Mouse (Mus musculus): ENCODE measurements around the gene Olfr1163. TPM values are rescaled to one million over a fixed set of nuclear protein-coding genes. Genes with fewer than 3 reads are reported as not detected.
"Not testable (repeated sequence)": the region's sequence is repeated elsewhere in the genome, so short reads cannot be mapped to it uniquely, and the experiment has no call there.

Gene Olfr1163
- not detected in 2 replicates for polyA plus RNA-seq (2015; fragmentation: Nextera tagmentation; extraction: Ambion mirVana)

- H3K4me3 ChIP-seq, result no peak within 1 kb of the TSS
- no peak for ATAC-seq
- H3K9me3 ChIP-seq (replicated peaks), result no peaks in the 10 kb centered on the region
- H3K9ac ChIP-seq, result no peak within 1 kb of the TSS
- H3K27ac ChIP-seq, result no peak within 1 kb of the TSS
- no peaks in the 10 kb centered on the region for H3K27me3 ChIP-seq
- H3K4me1 ChIP-seq, result no peaks in the 10 kb centered on the region
- no peaks in the 10 kb centered on the region for H3K36me3 ChIP-seq (ENCODE audit: poor library complexity, severe bottlenecking)
- H3K4me2 ChIP-seq, result no peak within 1 kb of the TSS
Observed at GRCm38 (mm10) chr2:88071730-88072129, at the start of gene Olfr1163. Olfr1163 (minus strand) TSS chr2:88071830.

DNA sequence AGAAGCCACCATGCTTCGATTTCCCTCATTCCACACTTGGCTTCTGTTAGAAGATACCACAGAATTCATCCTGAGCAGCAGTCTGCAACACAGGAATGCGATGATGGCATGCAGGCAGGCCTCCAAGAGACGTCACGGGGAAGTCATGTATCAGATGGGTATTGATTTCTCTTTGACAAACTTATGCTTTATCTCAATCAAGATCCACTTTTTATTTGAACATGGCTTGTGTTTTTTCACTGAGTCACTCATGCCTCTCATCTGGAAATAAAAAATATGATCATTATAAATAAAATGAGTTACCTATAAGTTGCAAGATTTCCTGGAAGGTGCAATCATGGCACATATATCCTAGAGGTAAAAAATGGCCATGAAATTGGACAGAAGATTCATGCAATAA is 22.2 kb upstream of the Olfr1163 start, which contains the start of gene Olfr1164:
Gene Olfr1164, minus strand, starts transcription at position 101 of the 400 bp plus-strand sequence.
- Histone ChIP-seq H3K4me2 (no peak within 1 kb of the TSS), H3K36me3 (ENCODE audit: poor library complexity, severe bottlenecking) (no peaks in the 10 kb centered on the region), H3K4me3 (no peak within 1 kb of the TSS), H3K4me1 (no peaks in the 10 kb centered on the region), H3K9ac (no peak within 1 kb of the TSS), H3K9me3 (replicated peaks) (no peaks in the 10 kb centered on the region), H3K27ac (no peak within 1 kb of the TSS), H3K27me3 (no peaks in the 10 kb centered on the region)
- WGBS, result 83% methylated on average over 4 of the region's 4 CpGs
- ATAC-seq, result no peak

DNA sequence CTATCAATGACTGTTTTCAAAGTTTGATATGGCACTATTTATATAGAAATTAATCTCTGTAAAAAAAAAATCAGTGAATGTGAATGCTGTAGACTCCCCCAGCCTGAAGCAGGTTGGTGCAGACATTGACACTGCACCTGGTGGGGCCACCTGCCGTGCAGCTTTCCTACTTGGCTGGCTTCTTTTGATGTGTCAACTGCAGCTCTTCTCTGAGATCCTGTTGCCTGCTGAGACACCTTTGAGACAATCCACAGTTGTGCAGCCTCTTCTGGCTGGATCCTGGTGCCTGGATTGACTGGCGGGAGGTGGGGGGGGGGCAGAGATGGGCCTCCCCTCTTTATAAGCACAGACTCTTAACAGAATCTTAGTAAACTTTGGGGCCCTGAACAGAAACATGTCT is 8.0 kb downstream of the Olfr1163 start:
- H3K4me3 ChIP-seq, result no peak overlapping the region
- 80% methylated on average over 2 of the region's 2 CpGs for WGBS

DNA sequence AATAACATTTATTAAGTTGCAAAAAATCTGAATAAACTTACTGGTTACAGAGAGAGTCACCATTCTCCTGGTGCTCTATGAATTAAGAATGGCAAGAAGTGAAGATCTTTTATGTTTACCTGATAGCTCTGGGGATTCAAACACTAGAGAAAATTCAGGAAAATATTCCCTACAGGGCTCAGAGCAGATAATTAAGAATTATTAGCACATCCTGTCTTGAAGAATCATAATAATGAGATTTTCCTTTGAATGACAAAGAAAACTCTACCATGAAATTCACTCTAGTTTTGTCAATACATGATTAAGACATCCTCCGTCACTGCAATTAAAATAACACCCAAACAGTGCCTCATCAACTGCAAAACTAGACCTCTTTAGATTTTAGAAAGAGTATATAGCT is 20.6 kb downstream of the Olfr1163 start, which contains the start of gene Olfr1162:
Gene Olfr1162, minus strand, starts transcription at position 101 of the 400 bp plus-strand sequence.
- no peak within 1 kb of the TSS for H3K4me3 ChIP-seq
- H3K9ac ChIP-seq, result no peak within 1 kb of the TSS
- ATAC-seq, result no peak
- H3K9me3 ChIP-seq (replicated peaks), result no peaks in the 10 kb centered on the region
- no peaks in the 10 kb centered on the region for H3K36me3 ChIP-seq (ENCODE audit: poor library complexity, severe bottlenecking)
- H3K27ac ChIP-seq, result no peak within 1 kb of the TSS
- H3K4me1 ChIP-seq, result no peaks in the 10 kb centered on the region
- WGBS, result 80% methylated on average over 1 of the region's 1 CpGs
- no peak within 1 kb of the TSS for H3K4me2 ChIP-seq
- no peaks in the 10 kb centered on the region for H3K27me3 ChIP-seq

More for the DNA sequence above, 8.0 kb downstream of the Olfr1163 start:
- Histone ChIP-seq H3K4me1 (no peaks in the 10 kb centered on the region), H3K9ac (no peak overlapping the region), H3K36me3 (ENCODE audit: poor library complexity, severe bottlenecking) (no peaks in the 10 kb centered on the region), H3K4me2 (no peak overlapping the region), H3K27me3 (no peaks in the 10 kb centered on the region), H3K9me3 (replicated peaks) (no peaks in the 10 kb centered on the region), H3K27ac (no peak overlapping the region)
- ATAC-seq, result no peak

DNA sequence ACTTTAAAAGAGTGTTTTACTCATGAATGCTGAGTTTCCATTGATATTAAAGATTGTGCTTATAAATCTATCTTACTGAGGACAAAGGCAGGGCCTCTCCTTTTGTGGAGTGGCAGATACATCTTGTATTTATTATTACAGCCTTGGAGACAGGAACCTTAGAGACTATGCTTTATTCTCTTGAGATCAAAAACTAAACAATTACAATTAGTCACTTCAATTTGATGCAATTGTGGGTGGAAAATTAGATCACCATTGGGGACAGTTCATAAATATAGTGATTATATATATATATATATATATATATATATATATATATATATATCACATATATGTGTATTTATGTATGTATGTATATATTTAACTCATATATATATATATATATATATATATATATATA is 34.0 kb downstream of the Olfr1163 start, which contains the start of gene Olfr73:
Gene Olfr73, minus strand, starts transcription at position 101 of the 400 bp plus-strand sequence.
- Histone ChIP-seq H3K9me3 (replicated peaks) (no peaks in the 10 kb centered on the region), H3K9ac (no peak within 1 kb of the TSS), H3K27ac (no peak within 1 kb of the TSS), H3K36me3 (ENCODE audit: poor library complexity, severe bottlenecking) (no peaks in the 10 kb centered on the region), H3K27me3 (no peaks in the 10 kb centered on the region), H3K4me1 (no peaks in the 10 kb centered on the region), H3K4me2 (no peak within 1 kb of the TSS), H3K4me3 (no peak within 1 kb of the TSS)
- no peak for ATAC-seq

- not testable (repeated sequence) for H3K27ac ChIP-seq; H3K4me1 ChIP-seq; H3K4me3 ChIP-seq; H3K27me3 ChIP-seq; H3K9me3 ChIP-seq (replicated peaks); H3K36me3 ChIP-seq (ENCODE audit: poor library complexity, severe bottlenecking); H3K4me2 ChIP-seq; ATAC-seq; H3K9ac ChIP-seq
- WGBS, result 84% methylated on average over 1 of the region's 1 CpGs
Observed at GRCm38 (mm10) chr2:88022474-88022873, 49.2 kb downstream of the Olfr1163 start, which contains the start of gene Olfr1161. Olfr1161 (plus strand) TSS chr2:88022774.

Other genes with a start within 250 kb of the Olfr1163 start
- not detected in 2 replicates for gene Olfr1148, start 241.3 kb downstream of the Olfr1163 start, polyA plus RNA-seq (2015; fragmentation: Nextera tagmentation; extraction: Ambion mirVana)
- not detected in 2 replicates for gene Olfr1150-ps1, start 227.8 kb downstream of the Olfr1163 start, polyA plus RNA-seq (2015; fragmentation: Nextera tagmentation; extraction: Ambion mirVana)
- gene Olfr1151, start 216.0 kb downstream of the Olfr1163 start, polyA plus RNA-seq (2015; fragmentation: Nextera tagmentation; extraction: Ambion mirVana), result not detected in 2 replicates
- 0.03 TPM in 1 of 2 replicates, not detected in the other for gene Olfr1152, start 205.3 kb downstream of the Olfr1163 start, polyA plus RNA-seq (2015; fragmentation: Nextera tagmentation; extraction: Ambion mirVana)
- gene Olfr1153, start 176.9 kb downstream of the Olfr1163 start, polyA plus RNA-seq (2015; fragmentation: Nextera tagmentation; extraction: Ambion mirVana), result not detected in 2 replicates
- gene Olfr1154, start 166.7 kb downstream of the Olfr1163 start, polyA plus RNA-seq (2015; fragmentation: Nextera tagmentation; extraction: Ambion mirVana), result not detected in 2 replicates
- gene Olfr1155, start 126.7 kb downstream of the Olfr1163 start, polyA plus RNA-seq (2015; fragmentation: Nextera tagmentation; extraction: Ambion mirVana), result not detected in 2 replicates
- not detected in 2 replicates for gene Olfr1156, start 118.7 kb downstream of the Olfr1163 start, polyA plus RNA-seq (2015; fragmentation: Nextera tagmentation; extraction: Ambion mirVana)
- gene Olfr1157, start 103.5 kb downstream of the Olfr1163 start, polyA plus RNA-seq (2015; fragmentation: Nextera tagmentation; extraction: Ambion mirVana), result not detected in 2 replicates
- not detected in 2 replicates for gene Olfr74, start 97.2 kb downstream of the Olfr1163 start, polyA plus RNA-seq (2015; fragmentation: Nextera tagmentation; extraction: Ambion mirVana)
- not detected in 2 replicates for gene Olfr1158, start 81.7 kb downstream of the Olfr1163 start, polyA plus RNA-seq (2015; fragmentation: Nextera tagmentation; extraction: Ambion mirVana)
- not detected in 2 replicates for gene Olfr1160, start 63.6 kb downstream of the Olfr1163 start, polyA plus RNA-seq (2015; fragmentation: Nextera tagmentation; extraction: Ambion mirVana)
- gene Olfr1161, start 49.1 kb downstream of the Olfr1163 start, polyA plus RNA-seq (2015; fragmentation: Nextera tagmentation; extraction: Ambion mirVana), result not detected in 2 replicates
- gene Olfr73, start 34.1 kb downstream of the Olfr1163 start, polyA plus RNA-seq (2015; fragmentation: Nextera tagmentation; extraction: Ambion mirVana), result not detected in 2 replicates
- not detected in 2 replicates for gene Olfr1162, start 20.7 kb downstream of the Olfr1163 start, polyA plus RNA-seq (2015; fragmentation: Nextera tagmentation; extraction: Ambion mirVana)
- gene Olfr1164, start 22.1 kb upstream of the Olfr1163 start, polyA plus RNA-seq (2015; fragmentation: Nextera tagmentation; extraction: Ambion mirVana), result not detected in 2 replicates
- not detected in 2 replicates for gene Olfr1166, start 56.4 kb upstream of the Olfr1163 start, polyA plus RNA-seq (2015; fragmentation: Nextera tagmentation; extraction: Ambion mirVana)
- gene Olfr1167, start 83.4 kb upstream of the Olfr1163 start, polyA plus RNA-seq (2015; fragmentation: Nextera tagmentation; extraction: Ambion mirVana), result not detected in 2 replicates
- gene Olfr1168, start 110.0 kb upstream of the Olfr1163 start, polyA plus RNA-seq (2015; fragmentation: Nextera tagmentation; extraction: Ambion mirVana), result not detected in 2 replicates
- gene Olfr1170, start 156.5 kb upstream of the Olfr1163 start, polyA plus RNA-seq (2015; fragmentation: Nextera tagmentation; extraction: Ambion mirVana), result not detected in 2 replicates
- not detected in 2 replicates for gene Olfr1173, start 208.0 kb upstream of the Olfr1163 start, polyA plus RNA-seq (2015; fragmentation: Nextera tagmentation; extraction: Ambion mirVana)
- not detected in 2 replicates for gene Olfr1174-ps, start 243.3 kb upstream of the Olfr1163 start, polyA plus RNA-seq (2015; fragmentation: Nextera tagmentation; extraction: Ambion mirVana)

Data from forebrain, embryonic 13.5 days (tissue).